Mouse (Mus musculus) c-Kit-positive CD71-positive TER-119-positive erythroid progenitor cells, embryonic 14.5 days (primary cell): ENCODE measurements around the gene Ankrd49.

Source experiments
- DNase-seq: peaks from one replicate; pipeline ENCODE4 v3.0.0-alpha.2; 2013; ENCODE audit warnings: low spot score

Ankrd49 gene

DNA sequence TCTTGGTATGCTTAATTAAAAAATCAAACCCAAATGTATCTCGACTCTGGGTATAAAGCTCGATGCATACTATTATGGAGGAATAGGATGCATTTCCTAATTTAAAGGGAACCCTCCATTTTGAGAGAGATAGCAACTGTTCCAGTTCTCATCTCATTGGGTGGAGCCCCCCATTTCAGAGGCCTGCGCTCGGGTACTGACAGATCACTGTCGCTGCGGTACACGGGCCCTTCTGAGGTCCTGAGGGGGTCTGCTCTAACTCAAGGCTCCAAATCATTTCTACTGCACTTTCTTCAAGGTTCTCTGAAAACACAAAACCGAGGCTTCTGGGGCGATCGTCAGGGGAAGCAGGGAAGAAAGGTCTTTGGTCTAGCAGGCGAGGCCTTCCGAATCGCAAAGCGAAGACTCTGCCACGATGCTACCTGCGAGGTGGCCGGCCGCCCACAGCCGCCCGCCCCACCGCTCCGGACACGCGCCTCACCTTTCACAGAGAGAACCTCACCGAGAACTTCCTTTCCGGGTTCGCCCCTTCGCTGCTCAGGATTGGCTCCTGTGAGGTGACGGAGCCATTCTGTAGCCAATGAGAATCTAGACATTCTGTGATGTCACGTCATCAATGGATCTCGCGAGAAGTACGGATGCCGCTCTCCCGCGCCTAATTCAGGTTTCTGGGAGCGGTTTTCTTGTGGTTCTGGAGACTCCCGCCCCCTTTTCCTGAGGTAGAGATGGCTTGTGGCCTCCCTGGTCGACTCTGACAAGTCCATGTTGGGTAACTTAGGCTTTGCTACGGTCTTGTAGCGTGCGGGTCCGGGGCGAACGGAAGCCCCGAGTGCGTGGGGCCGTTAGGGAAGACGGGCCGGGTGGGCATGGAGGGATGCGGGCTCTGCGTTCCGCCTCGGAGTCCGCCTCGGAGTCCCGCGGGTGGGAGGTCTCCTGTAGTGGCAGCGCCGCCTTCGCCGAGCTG, at the start of gene Ankrd49, which contains the start of gene Mre11a:
Ankrd49 (minus strand) TSS at position 818 of the 964 bp plus-strand sequence.
Mre11a (plus strand) TSS at position 616 of the 964 bp plus-strand sequence.
- peak; percentile 98 for DNase-seq

GRCm38 (mm10) chr9:14832046-14832445, 47.4 kb upstream of the Ankrd49 start:
- DNase-seq: no peak

DNA sequence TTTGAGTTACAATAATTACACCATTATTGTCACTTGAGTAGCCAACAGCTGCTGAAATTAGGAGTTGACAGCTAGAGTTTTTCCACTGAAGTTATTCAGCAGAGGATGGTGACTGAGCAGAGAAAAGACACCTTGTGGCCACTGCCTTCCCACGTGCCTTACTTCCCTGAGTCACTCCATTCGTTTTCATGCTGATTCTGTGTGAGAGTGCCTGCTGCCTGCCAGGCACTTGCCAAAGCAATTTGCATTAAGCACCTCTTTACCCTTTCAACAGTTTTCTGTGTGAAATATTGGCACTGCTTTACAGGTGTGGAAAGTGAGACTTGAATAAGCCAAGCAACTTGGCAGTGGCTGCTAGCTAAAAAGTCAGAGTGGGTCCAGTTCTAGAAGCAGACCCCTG, 43.2 kb upstream of the Ankrd49 start:
- DNase-seq: no peak

GRCm38 (mm10) chr9:14824840-14825239, 40.2 kb upstream of the Ankrd49 start:
- DNase-seq: no peak

- no peak for DNase-seq
These were observed 36.7 kb upstream of the Ankrd49 start for GRCm38 (mm10) chr9:14821396-14821795.

GRCm38 (mm10) chr9:14810111-14810510, 25.5 kb upstream of the Ankrd49 start:
- no peak for DNase-seq

DNA sequence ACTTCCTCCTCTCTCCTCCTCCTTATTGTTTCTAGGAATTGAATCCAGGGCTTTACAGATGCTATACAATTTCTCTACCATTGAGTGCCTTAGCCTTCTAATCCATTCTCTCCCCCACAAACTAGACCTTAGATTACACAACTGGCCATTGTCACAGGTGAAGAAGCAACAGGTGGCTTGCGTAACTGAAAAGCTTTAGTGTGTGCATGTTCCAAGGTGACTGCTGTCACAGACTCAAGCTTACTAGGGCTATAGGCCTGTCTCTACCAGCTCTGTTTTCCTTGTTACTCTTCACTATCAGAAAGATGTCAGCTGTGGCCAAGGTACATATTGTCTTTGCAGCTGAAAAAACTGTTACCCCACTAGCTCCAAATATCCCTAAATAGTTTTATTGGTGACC, 22.1 kb upstream of the Ankrd49 start:
- DNase-seq: no peak

DNA sequence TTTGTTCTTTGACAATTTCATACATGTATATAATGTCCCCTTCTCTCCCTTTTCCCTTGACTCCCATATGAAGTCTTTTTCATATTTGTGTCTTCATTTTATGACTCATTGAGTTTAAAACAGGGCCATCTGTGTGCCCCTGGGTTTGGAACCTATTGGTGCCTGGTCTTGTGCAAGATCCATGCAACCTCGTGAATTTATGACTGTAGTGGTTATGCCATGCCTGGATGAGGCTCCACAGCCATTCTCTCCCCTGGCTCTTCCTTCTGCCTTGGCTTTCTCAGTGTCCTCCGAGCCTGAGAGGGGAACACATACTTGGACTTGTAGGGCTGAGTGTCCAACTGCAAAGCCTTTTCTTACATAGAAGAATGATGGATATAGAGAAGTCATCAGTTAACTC, 21.1 kb upstream of the Ankrd49 start:
- no peak for DNase-seq

GRCm38 (mm10) chr9:14787356-14787755, 2.7 kb upstream of the Ankrd49 start:
- no peak for DNase-seq

GRCm38 (mm10) chr9:14778341-14778740, 6.3 kb downstream of the Ankrd49 start:
- no peak for DNase-seq

DNA sequence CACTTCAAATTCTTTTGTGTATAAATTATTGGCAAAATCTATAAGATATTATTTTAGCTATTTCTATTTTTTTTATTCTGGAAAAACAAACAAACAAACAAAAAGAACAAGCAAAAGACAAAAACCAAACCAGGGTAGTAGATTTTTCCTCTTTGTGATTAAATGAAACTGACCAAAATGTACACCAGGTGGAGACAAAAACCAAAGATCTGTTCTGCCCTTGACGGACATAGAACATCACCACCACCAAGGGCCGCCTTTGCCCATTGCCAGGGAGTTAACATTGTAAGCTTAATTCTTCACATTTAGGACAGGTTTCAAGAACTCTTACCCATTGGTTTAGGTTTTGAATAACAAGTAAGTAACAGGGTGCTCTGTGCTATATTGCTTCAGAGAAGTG, 10.8 kb downstream of the Ankrd49 start:
- no peak for DNase-seq

DNA sequence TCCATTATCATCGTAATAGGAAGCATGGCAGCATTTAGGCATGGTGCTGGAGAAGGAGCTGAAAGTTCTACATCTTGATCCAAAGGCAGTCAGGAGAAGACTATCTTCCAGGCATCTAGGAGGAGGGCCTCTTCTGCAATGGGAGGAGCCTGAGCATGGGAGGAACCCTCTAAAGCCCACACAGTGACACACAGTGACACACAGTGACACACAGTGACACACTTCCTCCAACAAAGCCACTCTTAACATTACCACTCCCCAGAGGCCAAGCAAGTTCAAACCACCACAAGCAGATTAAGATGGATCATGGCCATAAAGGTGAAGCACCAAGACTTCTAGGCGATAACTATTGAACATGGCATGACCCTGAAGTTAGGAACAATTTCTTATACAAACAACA, 12.6 kb downstream of the Ankrd49 start:
- no peak for DNase-seq

DNA sequence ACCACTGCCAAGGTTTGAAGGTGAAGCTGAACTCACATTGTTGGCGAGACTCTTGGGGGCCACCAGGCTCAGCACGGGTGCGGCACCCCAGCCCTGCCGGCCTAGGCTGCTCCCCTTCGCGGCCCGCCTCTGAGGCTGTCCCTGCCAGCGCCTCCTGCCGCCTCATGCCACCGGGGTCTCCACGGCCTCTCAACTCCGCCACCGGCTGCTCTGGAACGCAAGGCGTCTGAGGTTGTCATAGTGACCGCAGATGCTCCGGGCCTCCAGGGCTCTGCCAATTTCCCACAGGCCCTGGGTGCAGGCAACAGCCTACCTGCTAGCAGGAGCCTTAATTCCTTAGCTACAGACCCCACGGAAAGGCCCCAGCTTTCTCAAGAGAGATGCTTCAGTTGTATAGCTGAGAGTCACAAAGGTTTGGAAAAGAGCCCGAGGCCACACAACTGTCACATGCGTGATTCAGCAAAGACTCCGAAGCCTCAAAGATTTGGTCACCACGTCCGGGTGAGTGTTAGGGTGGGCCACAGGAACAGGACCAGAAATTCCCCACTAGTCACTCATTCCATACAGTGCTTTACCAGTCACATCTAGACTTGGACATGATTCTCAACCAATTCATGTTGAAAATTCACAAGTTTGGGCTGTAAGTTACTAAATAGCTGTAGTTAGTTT, 13.7 kb downstream of the Ankrd49 start, which contains the start of gene 1700012B09Rik:
1700012B09Rik (minus strand) TSS at position 228 of the 669 bp plus-strand sequence.
- no peak for DNase-seq

- DNase-seq: no peak
These were observed 14.8 kb downstream of the Ankrd49 start for GRCm38 (mm10) chr9:14769811-14770210.

DNA sequence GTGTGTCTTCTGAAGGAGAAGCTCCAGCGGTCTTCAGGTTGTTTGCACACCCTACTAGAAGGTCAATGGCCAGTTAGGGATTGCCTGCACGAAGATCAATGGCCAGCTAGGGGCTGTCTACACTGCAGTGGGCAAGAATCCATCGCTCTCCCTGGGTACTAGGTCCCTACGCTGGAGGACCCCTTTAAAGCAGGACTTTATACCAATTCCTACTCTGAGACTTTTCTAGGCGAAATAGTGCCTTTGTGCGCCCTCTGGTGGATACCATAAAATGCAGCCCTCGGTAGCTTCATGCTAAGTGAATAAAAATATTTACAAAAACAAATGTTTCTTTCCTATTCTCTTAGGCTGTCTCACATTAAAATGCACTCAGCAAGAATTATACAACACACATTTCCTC, 19.9 kb downstream of the Ankrd49 start:
- DNase-seq: no peak

DNA sequence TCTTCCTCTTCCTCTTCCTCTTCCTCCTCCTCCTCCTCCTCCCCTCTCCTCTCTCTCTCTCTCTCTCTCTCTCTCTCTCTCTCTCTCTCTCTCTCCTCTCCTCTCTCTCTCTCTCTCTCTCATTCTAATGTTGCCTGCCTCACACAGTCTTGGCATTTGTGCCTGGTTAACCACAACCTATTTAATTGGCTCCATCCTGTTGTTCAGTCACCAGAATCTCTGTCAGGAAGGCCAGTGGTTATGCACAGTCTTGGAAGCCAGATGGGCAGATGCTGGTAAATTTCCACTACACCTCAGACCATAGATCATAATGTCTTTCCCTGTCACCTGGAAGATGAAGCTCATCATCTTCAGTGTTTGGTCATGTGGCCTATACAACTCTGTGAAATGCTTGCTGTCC, 25.4 kb downstream of the Ankrd49 start:
- no peak for DNase-seq

- no peak for DNase-seq
These were observed 26.1 kb downstream of the Ankrd49 start for GRCm38 (mm10) chr9:14758590-14758989.

- DNase-seq: no peak
These were observed 30.2 kb downstream of the Ankrd49 start for GRCm38 (mm10) chr9:14754469-14754868.

DNA sequence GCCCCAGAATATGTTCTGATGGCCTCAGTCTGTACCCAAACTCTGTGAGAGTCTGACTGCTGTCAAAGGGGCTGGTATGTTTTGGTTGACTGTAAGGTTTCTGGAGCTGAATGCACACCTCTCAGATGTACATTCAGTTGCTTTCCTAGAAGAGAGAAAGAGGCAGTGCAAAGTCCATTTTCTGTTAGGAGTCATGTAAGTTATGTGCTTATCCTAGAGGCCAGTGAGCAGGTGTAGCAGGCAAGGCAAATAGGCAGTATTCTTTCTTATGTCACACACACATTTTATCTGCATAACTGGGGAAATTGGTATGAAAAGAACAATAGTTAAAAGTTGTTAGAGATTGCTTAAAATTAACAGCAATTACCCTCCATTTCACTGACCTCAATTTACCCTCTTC, 30.7 kb downstream of the Ankrd49 start:
- DNase-seq: no peak

- no peak for DNase-seq
These were observed 32.6 kb downstream of the Ankrd49 start, which contains the start of gene Fut4 for GRCm38 (mm10) chr9:14752001-14752522. Fut4 (minus strand) TSS chr9:14752393.

- no peak for DNase-seq
These were observed 33.1 kb downstream of the Ankrd49 start for GRCm38 (mm10) chr9:14751503-14752000.

GRCm38 (mm10) chr9:14750901-14751502, 33.7 kb downstream of the Ankrd49 start:
- no peak for DNase-seq
